In the genomic region with DNA sequence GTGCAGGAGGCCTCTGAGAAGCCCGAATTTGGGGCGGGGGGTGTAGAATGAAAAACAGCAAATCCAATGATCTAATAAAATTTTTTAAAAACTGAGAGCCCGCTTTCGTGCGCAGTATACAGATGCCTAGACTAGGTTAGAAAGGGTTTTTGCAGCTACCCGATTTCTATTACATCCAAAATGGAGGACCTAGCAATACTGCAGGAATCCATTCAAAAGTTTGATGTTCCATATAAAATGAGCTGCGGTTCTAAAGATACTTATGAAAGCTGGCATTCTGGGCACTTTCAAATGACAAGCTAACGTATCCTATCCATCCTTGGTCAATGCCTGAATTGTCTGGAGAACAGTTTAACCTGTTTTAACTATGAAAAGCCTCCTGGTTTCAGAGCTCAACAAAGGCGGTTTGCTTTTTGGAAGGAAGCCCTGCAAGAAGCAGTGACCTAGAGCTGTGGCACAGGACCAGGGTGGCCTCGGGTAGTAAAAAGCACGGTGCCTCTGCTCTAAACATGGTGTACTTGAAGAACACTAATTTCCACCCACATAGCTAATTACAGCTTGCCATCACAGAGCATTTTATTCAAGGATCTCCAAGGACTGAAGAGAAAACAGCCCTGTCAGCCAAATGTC, we compare ENCODE assay signal across 9 mouse cellular contexts. TPM values are rescaled to one million over a fixed set of nuclear protein-coding genes. Genes with fewer than 3 reads are reported as not detected.
DNase-seq lines count a peak whose midpoint lies in the region; ATAC-seq lines count a peak whose summit lies in the region.
"Had no signal": no experiment of that assay in that cellular context is flagged by ENCODE, and none has a peak within 500 bp of the region (broad histone marks: within the 10 kb centered on the region; RNA-seq: fewer than 3 reads in every experiment).

No protein-coding gene starts in this region.

- H3K27ac ChIP-seq in lung, embryonic 15.5 days: no peak overlapping the region
- H3K27ac ChIP-seq in embryonic facial prominence, embryonic 11.5 days (replicated peaks; ENCODE audit: low read depth, low read length): no peak overlapping the region
- peak overlapping the region; percentile 99 for H3K27ac ChIP-seq in hindbrain, embryonic 12.5 days
- peak overlapping the region; percentile 98 for H3K27ac ChIP-seq in limb, embryonic 13.5 days
- H3K27ac ChIP-seq in stomach, embryonic 16.5 days (ENCODE audit: low read length): peak overlapping the region; percentile 80

- H3K27me3 ChIP-seq in lung, embryonic 15.5 days: peaks cover 6% of the 10 kb centered on the region; the same call in 1 of the 2 replicates
- H3K27me3 ChIP-seq in embryonic facial prominence, embryonic 11.5 days (ENCODE audit: control insufficient read depth, insufficient read depth, low read length): no peaks in the 10 kb centered on the region
- H3K27me3 ChIP-seq in hindbrain, embryonic 12.5 days: 0 out of 2 replicates have a peak, but pooled peaks cover 4% of the 10 kb centered on the region
- no peaks in the 10 kb centered on the region for H3K27me3 ChIP-seq in limb, embryonic 13.5 days
- H3K27me3 ChIP-seq in stomach, embryonic 16.5 days (ENCODE audit: control insufficient read depth, insufficient read depth, low read length): no peaks in the 10 kb centered on the region

- peak overlapping the region; percentile 87 for H3K4me2 ChIP-seq in lung, embryonic 15.5 days
- H3K4me2 ChIP-seq in embryonic facial prominence, embryonic 11.5 days (ENCODE audit: low read depth, low read length): peak overlapping the region; percentile 90
- H3K4me2 ChIP-seq in hindbrain, embryonic 12.5 days (replicated peaks): peak overlapping the region; percentile 64
- peak overlapping the region; percentile 78 for H3K4me2 ChIP-seq in limb, embryonic 13.5 days (replicated peaks)
- H3K4me2 ChIP-seq in stomach, embryonic 16.5 days (ENCODE audit: low read depth, low read length): peak overlapping the region; percentile 84

- peak overlapping the region; percentile 86 for H3K4me3 ChIP-seq in lung, embryonic 15.5 days
- peak overlapping the region; percentile 96 for H3K4me3 ChIP-seq in embryonic facial prominence, embryonic 11.5 days (ENCODE audit: low read depth, low read length)
- H3K4me3 ChIP-seq in hindbrain, embryonic 12.5 days: peak overlapping the region; percentile 93
- peak overlapping the region; percentile 87 for H3K4me3 ChIP-seq in limb, embryonic 13.5 days
- peak overlapping the region; percentile 92 for H3K4me3 ChIP-seq in stomach, embryonic 16.5 days (replicated peaks; ENCODE audit: low read length)

- peaks cover 11% of the 10 kb centered on the region; the same call in 1 of the 2 replicates for H3K4me1 ChIP-seq in lung, embryonic 15.5 days
- no peaks in the 10 kb centered on the region for H3K4me1 ChIP-seq in embryonic facial prominence, embryonic 11.5 days (ENCODE audit: control insufficient read depth, insufficient read depth, low read length)
- H3K4me1 ChIP-seq in hindbrain, embryonic 12.5 days: peaks cover 15% of the 10 kb centered on the region
- peaks cover 16% of the 10 kb centered on the region for H3K4me1 ChIP-seq in limb, embryonic 13.5 days
- H3K4me1 ChIP-seq in stomach, embryonic 16.5 days (ENCODE audit: control insufficient read depth, insufficient read depth, low read length): peaks cover 16% of the 10 kb centered on the region

- H3K9ac ChIP-seq in lung, embryonic 15.5 days: no peak overlapping the region
- peak overlapping the region; percentile 98 for H3K9ac ChIP-seq in embryonic facial prominence, embryonic 11.5 days (replicated peaks; ENCODE audit: low read length)
- peak overlapping the region; percentile 100 for H3K9ac ChIP-seq in hindbrain, embryonic 12.5 days
- peak overlapping the region; percentile 96 for H3K9ac ChIP-seq in limb, embryonic 13.5 days
- H3K9ac ChIP-seq in stomach, embryonic 16.5 days (ENCODE audit: low read length): peak overlapping the region; percentile 97

- DNase-seq in lung, postnatal 4 days: no peak
- DNase-seq in embryonic facial prominence, embryonic 11.5 days (ENCODE audit: low spot score): peak; percentile 33
- DNase-seq in yolk sac, embryonic 10.5 days (ENCODE audit: low spot score): no peak

- H3K36me3 ChIP-seq in lung, embryonic 15.5 days: 0 out of 2 replicates have a peak, but pooled peaks cover under 1% of the 10 kb centered on the region
- H3K36me3 ChIP-seq in embryonic facial prominence, embryonic 11.5 days (replicated peaks; ENCODE audit: control insufficient read depth, insufficient read depth, low read depth, low read length): no peaks in the 10 kb centered on the region
- H3K36me3 ChIP-seq in hindbrain, embryonic 12.5 days: no peaks in the 10 kb centered on the region
- H3K36me3 ChIP-seq in limb, embryonic 13.5 days: peaks cover under 1% of the 10 kb centered on the region
- no peaks in the 10 kb centered on the region for H3K36me3 ChIP-seq in stomach, embryonic 16.5 days (ENCODE audit: control insufficient read depth, insufficient read depth, low read length)

- WGBS in lung, embryonic 15.5 days: 33% methylated on average over 11 of the region's 11 CpGs
- WGBS in embryonic facial prominence, embryonic 11.5 days: 15% methylated on average over 11 of the region's 11 CpGs
- 16% methylated on average over 11 of the region's 11 CpGs for WGBS in hindbrain, embryonic 12.5 days
- WGBS in limb, embryonic 13.5 days: 18% methylated on average over 11 of the region's 11 CpGs
- WGBS in stomach, embryonic 16.5 days: 33% methylated on average over 11 of the region's 11 CpGs

- no peak for ATAC-seq in lung, embryonic 15.5 days (ENCODE audit: borderline replicate concordance, extremely low read depth, low FRiP score, low TSS enrichment)
- peak; percentile 3; the same call in 1 of the 2 replicates for ATAC-seq in embryonic facial prominence, embryonic 11.5 days (replicated peaks; ENCODE audit: insufficient number of reproducible peaks, low FRiP score, low TSS enrichment, low read depth)
- no peak for ATAC-seq in hindbrain, embryonic 12.5 days (ENCODE audit: low FRiP score)
- ATAC-seq in limb, embryonic 13.5 days (ENCODE audit: low FRiP score, low read depth): 0 out of 2 replicates have a peak, but pooled peaks have one; percentile 0
- ATAC-seq in stomach, embryonic 16.5 days (ENCODE audit: insufficient read depth, low FRiP score): no peak
- ATAC-seq in megakaryocyte-erythroid progenitor cell, adult 5-6 weeks (replicated peaks; ENCODE audit: low FRiP score, low TSS enrichment, poor library complexity, severe bottlenecking): no peak

- no peaks in the 10 kb centered on the region for H3K9me3 ChIP-seq in lung, embryonic 15.5 days
- no peaks in the 10 kb centered on the region for H3K9me3 ChIP-seq in embryonic facial prominence, embryonic 11.5 days (replicated peaks; ENCODE audit: control insufficient read depth, low read length)
- H3K9me3 ChIP-seq in hindbrain, embryonic 12.5 days (replicated peaks): no peaks in the 10 kb centered on the region
- H3K9me3 ChIP-seq in limb, embryonic 13.5 days: no peaks in the 10 kb centered on the region
- no peaks in the 10 kb centered on the region for H3K9me3 ChIP-seq in stomach, embryonic 16.5 days (replicated peaks; ENCODE audit: control insufficient read depth, low read length)
- H3K9me3 ChIP-seq: megakaryocyte, embryonic 14.5 days had no signal

RNA-seq across cellular contexts. Expression of gene Enah, which starts 1.2 kb away (rescaled TPM):
- polyA plus RNA-seq in lung, embryonic 15.5 days (2015; fragmentation: Nextera tagmentation; extraction: Ambion mirVana): 12.3 and 12.6 TPM in 2 replicates
- 29.5 and 32.4 TPM in 2 replicates for polyA plus RNA-seq in embryonic facial prominence, embryonic 11.5 days (2014; fragmentation: Nextera tagmentation; extraction: Ambion mirVana)
- 42.0 and 45.9 TPM in 2 replicates for polyA plus RNA-seq in hindbrain, embryonic 12.5 days (2016; fragmentation: Nextera tagmentation; extraction: Ambion mirVana)
- polyA plus RNA-seq in limb, embryonic 13.5 days (2015; fragmentation: Nextera tagmentation; extraction: Ambion mirVana): 27.1 and 31.9 TPM in 2 replicates
- polyA plus RNA-seq in stomach, embryonic 16.5 days (2015; fragmentation: Nextera tagmentation; extraction: Ambion mirVana): 12.8 and 13.1 TPM in 2 replicates
- total RNA-seq in megakaryocyte-erythroid progenitor cell, adult 5-6 weeks (2014; fragmentation: Nextera tagmentation): 0.57 and 0.72 TPM in 2 replicates
- 0.11 and 4.9 TPM in 2 replicates for total RNA-seq in megakaryocyte-erythroid progenitor cell, adult 5-6 weeks (2017)

Comparison
In these comparisons a context has a peak if more than half of its experiments do, and no peak if none do; other contexts are left out.
1. ATAC-seq: peak in embryonic facial prominence, embryonic 11.5 days (single experiment) and limb, embryonic 13.5 days (single experiment); none in lung, embryonic 15.5 days (single experiment), hindbrain, embryonic 12.5 days (single experiment), stomach, embryonic 16.5 days (single experiment) and megakaryocyte-erythroid progenitor cell, adult 5-6 weeks (single experiment).
2. H3K27ac ChIP-seq: peak in hindbrain, embryonic 12.5 days (single experiment), limb, embryonic 13.5 days (single experiment) and stomach, embryonic 16.5 days (single experiment); none in lung, embryonic 15.5 days (single experiment) and embryonic facial prominence, embryonic 11.5 days (single experiment).
3. Peak in every context shown above with its lines, with median percentiles within 50 percentile points of each other: H3K4me2 ChIP-seq and H3K4me3 ChIP-seq.